Mouse (Mus musculus): Measurements from ENCODE around the gene Arhgap30. TPM values are rescaled to one million over a fixed set of nuclear protein-coding genes. Genes with fewer than 3 reads are reported as not detected.

Gene Arhgap30
- polyA plus RNA-seq, 1 experiment = 141 TPM

- 94% methylated on average over 12 of the region's 12 CpGs for WGBS
- peaks cover 50% of the 10 kb centered on the region for H3K36me3 ChIP-seq (ENCODE audit: control insufficient read depth, insufficient read depth, low read length)
- TF ChIP-seq POLR2A (IDR thresholded peaks at IDR 0.05; ENCODE audit: control insufficient read depth, extremely low read depth, insufficient read depth, low read length, poor library complexity) = no peak
- H3K27me3 ChIP-seq (ENCODE audit: control insufficient read depth, insufficient read depth, low read length) = no peaks in the 10 kb centered on the region
- no peak overlapping the region for H3K4me3 ChIP-seq (ENCODE audit: control insufficient read depth, insufficient read depth, low read length)
- H3K4me1 ChIP-seq (replicated peaks; ENCODE audit: control insufficient read depth, insufficient read depth, low read length) = no peaks in the 10 kb centered on the region
- no peak overlapping the region for H3K27ac ChIP-seq (ENCODE audit: control insufficient read depth, insufficient read depth, low read length)
- DNase-seq = no peak
Measured at GRCm38 (mm10) chr1:171419291-171419882, 30.6 kb downstream of the Arhgap30 start.

DNA sequence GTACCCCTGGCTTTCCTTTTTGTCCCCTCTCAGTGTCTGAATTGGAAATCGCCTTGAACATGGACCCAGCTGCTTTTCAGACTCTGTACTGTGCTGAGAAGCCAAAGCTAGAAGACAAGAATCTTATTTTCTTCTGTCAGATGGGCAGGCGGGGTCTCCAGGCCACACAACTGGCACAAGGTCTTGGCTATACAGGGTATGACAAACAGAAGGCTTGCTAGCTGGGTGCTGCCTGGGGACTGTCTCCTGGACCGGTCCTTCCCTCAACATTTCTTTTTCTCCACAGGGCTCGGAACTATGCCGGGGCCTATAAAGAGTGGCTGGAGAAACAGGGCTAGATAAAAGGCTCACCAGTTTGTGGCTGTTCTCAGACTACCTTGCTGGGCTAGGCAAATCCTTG is 31.2 kb downstream of the Arhgap30 start:
- H3K27me3 ChIP-seq (ENCODE audit: control insufficient read depth, insufficient read depth, low read length) = no peaks in the 10 kb centered on the region
- H3K36me3 ChIP-seq (ENCODE audit: control insufficient read depth, insufficient read depth, low read length) = peaks cover 50% of the 10 kb centered on the region
- H3K27ac ChIP-seq (ENCODE audit: control insufficient read depth, insufficient read depth, low read length) = no peak overlapping the region
- no peak for DNase-seq
- H3K4me1 ChIP-seq (replicated peaks; ENCODE audit: control insufficient read depth, insufficient read depth, low read length) = no peaks in the 10 kb centered on the region
- no peak for TF ChIP-seq POLR2A (IDR thresholded peaks at IDR 0.05; ENCODE audit: control insufficient read depth, extremely low read depth, insufficient read depth, low read length, poor library complexity)
- TF ChIP-seq CTCF (IDR thresholded peaks at IDR 0.05; ENCODE audit: borderline replicate concordance, control insufficient read depth, extremely low read depth, insufficient read depth, low read length, poor library complexity) = no peak
- 95% methylated on average over 5 of the region's 5 CpGs for WGBS
- no peak overlapping the region for H3K4me3 ChIP-seq (ENCODE audit: control insufficient read depth, insufficient read depth, low read length)

- no peaks in the 10 kb centered on the region for H3K4me1 ChIP-seq (replicated peaks; ENCODE audit: control insufficient read depth, insufficient read depth, low read length)
- no peaks in the 10 kb centered on the region for H3K27me3 ChIP-seq (ENCODE audit: control insufficient read depth, insufficient read depth, low read length)
- 92% methylated on average over 8 of the region's 8 CpGs for WGBS
- peaks cover 25% of the 10 kb centered on the region for H3K36me3 ChIP-seq (ENCODE audit: control insufficient read depth, insufficient read depth, low read length)
- H3K4me3 ChIP-seq (ENCODE audit: control insufficient read depth, insufficient read depth, low read length) = no peak overlapping the region
- no peak for DNase-seq
- no peak for TF ChIP-seq POLR2A (IDR thresholded peaks at IDR 0.05; ENCODE audit: control insufficient read depth, extremely low read depth, insufficient read depth, low read length, poor library complexity)
- no peak for TF ChIP-seq CTCF (IDR thresholded peaks at IDR 0.05; ENCODE audit: borderline replicate concordance, control insufficient read depth, extremely low read depth, insufficient read depth, low read length, poor library complexity)
- H3K27ac ChIP-seq (ENCODE audit: control insufficient read depth, insufficient read depth, low read length) = no peak overlapping the region
Measured at GRCm38 (mm10) chr1:171422504-171423095, 33.8 kb downstream of the Arhgap30 start.

- Histone ChIP-seq H3K4me1 (replicated peaks; ENCODE audit: control insufficient read depth, insufficient read depth, low read length) (no peaks in the 10 kb centered on the region), H3K4me3 (ENCODE audit: control insufficient read depth, insufficient read depth, low read length) (no peak overlapping the region), H3K27me3 (ENCODE audit: control insufficient read depth, insufficient read depth, low read length) (no peaks in the 10 kb centered on the region), H3K36me3 (ENCODE audit: control insufficient read depth, insufficient read depth, low read length) (peaks cover 5% of the 10 kb centered on the region), H3K27ac (ENCODE audit: control insufficient read depth, insufficient read depth, low read length) (no peak overlapping the region)
- TF ChIP-seq POLR2A (IDR thresholded peaks at IDR 0.05; ENCODE audit: control insufficient read depth, extremely low read depth, insufficient read depth, low read length, poor library complexity) (no peak), CTCF (IDR thresholded peaks at IDR 0.05; ENCODE audit: borderline replicate concordance, control insufficient read depth, extremely low read depth, insufficient read depth, low read length, poor library complexity) (no peak)
- no peak for DNase-seq
- WGBS = 82% methylated on average over 5 of the region's 5 CpGs
Measured at GRCm38 (mm10) chr1:171424638-171425037, 35.9 kb downstream of the Arhgap30 start.

GRCm38 (mm10) chr1:171425126-171425525 is 36.4 kb downstream of the Arhgap30 start:
- no peak overlapping the region for H3K27ac ChIP-seq (ENCODE audit: control insufficient read depth, insufficient read depth, low read length)
- DNase-seq = no peak
- WGBS = 89% methylated on average over 4 of the region's 4 CpGs
- H3K4me1 ChIP-seq (replicated peaks; ENCODE audit: control insufficient read depth, insufficient read depth, low read length) = no peaks in the 10 kb centered on the region
- no peak overlapping the region for H3K4me3 ChIP-seq (ENCODE audit: control insufficient read depth, insufficient read depth, low read length)
- H3K27me3 ChIP-seq (ENCODE audit: control insufficient read depth, insufficient read depth, low read length) = no peaks in the 10 kb centered on the region
- H3K36me3 ChIP-seq (ENCODE audit: control insufficient read depth, insufficient read depth, low read length) = no peaks in the 10 kb centered on the region; the same call in 1 of the 2 replicates
- TF ChIP-seq CTCF (IDR thresholded peaks at IDR 0.05; ENCODE audit: borderline replicate concordance, control insufficient read depth, extremely low read depth, insufficient read depth, low read length, poor library complexity) (no peak), POLR2A (IDR thresholded peaks at IDR 0.05; ENCODE audit: control insufficient read depth, extremely low read depth, insufficient read depth, low read length, poor library complexity) (no peak)

GRCm38 (mm10) chr1:171432158-171432557 is 43.4 kb downstream of the Arhgap30 start:
- no peak overlapping the region for H3K27ac ChIP-seq (ENCODE audit: control insufficient read depth, insufficient read depth, low read length)
- 83% methylated on average over 5 of the region's 5 CpGs for WGBS
- 0 out of 2 replicates have a peak, but pooled peaks cover 2% of the 10 kb centered on the region for H3K27me3 ChIP-seq (ENCODE audit: control insufficient read depth, insufficient read depth, low read length)
- TF ChIP-seq CTCF (IDR thresholded peaks at IDR 0.05; ENCODE audit: borderline replicate concordance, control insufficient read depth, extremely low read depth, insufficient read depth, low read length, poor library complexity) (no peak), POLR2A (IDR thresholded peaks at IDR 0.05; ENCODE audit: control insufficient read depth, extremely low read depth, insufficient read depth, low read length, poor library complexity) (no peak)
- no peak for DNase-seq
- H3K4me1 ChIP-seq (replicated peaks; ENCODE audit: control insufficient read depth, insufficient read depth, low read length) = peaks cover 1% of the 10 kb centered on the region; the same call in 1 of the 2 replicates
- H3K36me3 ChIP-seq (ENCODE audit: control insufficient read depth, insufficient read depth, low read length) = no peaks in the 10 kb centered on the region
- H3K4me3 ChIP-seq (ENCODE audit: control insufficient read depth, insufficient read depth, low read length) = no peak overlapping the region
